In the genomic region with DNA sequence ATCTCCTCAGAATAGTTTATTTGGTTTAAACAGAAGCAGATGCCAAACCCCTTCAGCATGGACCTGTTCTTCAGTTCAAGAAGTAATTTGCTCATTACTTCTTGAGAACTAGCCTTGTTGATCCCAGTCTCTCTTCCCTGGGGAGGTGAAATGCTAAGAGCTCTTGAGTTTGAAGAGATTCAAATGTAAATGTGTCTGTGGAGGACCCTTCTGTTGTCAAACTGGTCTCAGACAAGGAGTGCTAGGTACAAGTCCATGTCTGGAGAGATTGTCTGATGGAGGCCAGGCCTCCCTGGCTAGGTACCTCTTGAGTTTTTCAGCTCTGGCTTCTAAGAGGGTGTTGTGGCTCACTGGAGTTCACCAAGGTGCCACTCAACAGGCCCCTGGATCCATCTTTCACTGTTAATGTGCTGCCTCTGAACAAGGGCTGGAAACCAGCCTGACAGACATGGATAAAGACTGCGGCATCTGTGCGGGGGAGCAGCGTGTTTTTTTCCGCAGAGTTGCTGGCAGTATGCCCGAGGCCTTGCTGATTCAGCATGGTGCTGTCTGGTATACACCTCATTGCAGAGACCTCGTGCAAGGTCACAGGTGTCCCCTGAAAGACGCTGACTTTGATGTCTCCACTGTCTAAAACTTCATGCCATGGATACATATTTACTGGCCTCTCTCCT, we compare ENCODE assay signal across 7 mouse cellular contexts. TPM values are rescaled to one million over a fixed set of nuclear protein-coding genes. Genes with fewer than 3 reads are reported as not detected.
DNase-seq lines count a peak whose midpoint lies in the region; ATAC-seq and TF ChIP-seq lines count a peak whose summit lies in the region.

No protein-coding gene starts in this region.

- no peak overlapping the region for H3K9ac ChIP-seq in midbrain, postnatal 0 days (replicated peaks; ENCODE audit: low read length, poor library complexity, severe bottlenecking)
- H3K9ac ChIP-seq in midbrain, embryonic 16.5 days (ENCODE audit: low read depth, low read length): no peak overlapping the region

- H3K9me3 ChIP-seq in midbrain, postnatal 0 days (ENCODE audit: low read length): no peaks in the 10 kb centered on the region
- H3K9me3 ChIP-seq in midbrain, embryonic 16.5 days (replicated peaks; ENCODE audit: control insufficient read depth, low read length, poor library complexity, severe bottlenecking): no peaks in the 10 kb centered on the region

- 0 out of 2 replicates have a peak, but pooled peaks cover 7% of the 10 kb centered on the region for H3K4me1 ChIP-seq in midbrain, postnatal 0 days (ENCODE audit: insufficient read depth, low read length)
- peaks cover 9% of the 10 kb centered on the region for H3K4me1 ChIP-seq in midbrain, embryonic 16.5 days (ENCODE audit: control insufficient read depth, insufficient read depth, low read length)

- intact Hi-C loops in left cerebral cortex, adult 2 months (cut with DNase I): loop anchor here (5.0 kb wide), 1 partner anchor 121 kb away; the partner anchor contains the start of gene Kdm3a

- no peak overlapping the region for H3K27ac ChIP-seq in midbrain, postnatal 0 days (ENCODE audit: low read depth, low read length)
- H3K27ac ChIP-seq in midbrain, embryonic 16.5 days (ENCODE audit: low read length): no peak overlapping the region
- H3K27ac ChIP-seq in left cerebral cortex, adult 2 months: peak overlapping the region; percentile 21; the same call in 1 of the 2 replicates

- DNase-seq in midbrain, postnatal 0 days (ENCODE audit: low spot score): peak; percentile 52
- DNase-seq in cerebellum, postnatal 14 days: peak; percentile 79 to 81
- peak; percentile 75 to 77 for DNase-seq in left cerebral cortex, adult 2 months (ENCODE audit: extremely low spot score in 1 of 2, low spot score in 2 of 2)
- peak; percentile 72 for DNase-seq in right cerebral cortex, postnatal 4 days
- DNase-seq in Muller cell, postnatal 12 days (ENCODE audit: inconsistent ontology term): no peak

- H3K27me3 ChIP-seq in midbrain, postnatal 0 days (ENCODE audit: insufficient read depth, low read length): no peaks in the 10 kb centered on the region
- no peaks in the 10 kb centered on the region for H3K27me3 ChIP-seq in midbrain, embryonic 16.5 days (ENCODE audit: control insufficient read depth, insufficient read depth, low read depth, low read length)

- 61% methylated on average over 7 of the region's 7 CpGs for WGBS in midbrain, postnatal 0 days
- 64% methylated on average over 7 of the region's 7 CpGs for WGBS in midbrain, embryonic 16.5 days

- no peak for TF ChIP-seq CTCF in midbrain, postnatal 0 days (IDR thresholded peaks at IDR 0.05)
- TF ChIP-seq CTCF in left cerebral cortex, adult 2 months (IDR thresholded peaks at IDR 0.05): no peak

- H3K36me3 ChIP-seq in midbrain, postnatal 0 days (ENCODE audit: insufficient read depth, low read length): 0 out of 2 replicates have a peak, but pooled peaks cover 5% of the 10 kb centered on the region
- peaks cover 4% of the 10 kb centered on the region; the same call in 1 of the 2 replicates for H3K36me3 ChIP-seq in midbrain, embryonic 16.5 days (ENCODE audit: control insufficient read depth, insufficient read depth, low read length)

- no peak for ATAC-seq in midbrain, postnatal 0 days (ENCODE audit: low FRiP score)
- no peak for ATAC-seq in midbrain, embryonic 16.5 days
- ATAC-seq in megakaryocyte progenitor cell, adult 5-6 weeks (replicated peaks; ENCODE audit: poor library complexity): no peak

- H3K4me2 ChIP-seq in midbrain, postnatal 0 days (ENCODE audit: low read depth, low read length, poor library complexity, severe bottlenecking): no peak overlapping the region
- no peak overlapping the region for H3K4me2 ChIP-seq in midbrain, embryonic 16.5 days (ENCODE audit: low read length)

- H3K4me3 ChIP-seq in midbrain, postnatal 0 days (ENCODE audit: low read depth, low read length): no peak overlapping the region
- H3K4me3 ChIP-seq in midbrain, embryonic 16.5 days (ENCODE audit: low read depth, low read length): no peak overlapping the region
- H3K4me3 ChIP-seq in left cerebral cortex, adult 2 months: no peak overlapping the region

RNA-seq across cellular contexts. Expression of gene Reep1, which starts 45.6 kb away (rescaled TPM):
- 404 and 467 TPM in 2 replicates for total RNA-seq in midbrain, postnatal 0 days (2014; rRNA removed)
- 274 and 275 TPM in 2 replicates for polyA plus RNA-seq in midbrain, postnatal 0 days (2015; fragmentation: Nextera tagmentation; extraction: Ambion mirVana)
- polyA plus RNA-seq in midbrain, embryonic 16.5 days (2015; fragmentation: Nextera tagmentation; extraction: Ambion mirVana): 331 and 350 TPM in 2 replicates
- 10 to 100 TPM; 81.4 to 81.5 TPM for total RNA-seq in left cerebral cortex, adult 2 months (2021)
- 0.32 and 1.1 TPM in 2 replicates for total RNA-seq in megakaryocyte progenitor cell, adult 5-6 weeks (2015)
- 0.71 and 1.0 TPM in 2 replicates for total RNA-seq in megakaryocyte progenitor cell, adult 5-6 weeks (2017)

Comparison
In these comparisons a context has a peak if more than half of its experiments do, and no peak if none do; other contexts are left out.
1. RNA of gene Reep1, which starts 45.6 kb away (total RNA-seq): 404 to 467 TPM in midbrain, postnatal 0 days and 81.4 to 81.5 TPM in left cerebral cortex, adult 2 months; 0.32 to 1.1 TPM in megakaryocyte progenitor cell, adult 5-6 weeks; every median in the first group is over 10 times any median in the second.